Mouse (Mus musculus): ENCODE data around the gene Ccni. TPM values are rescaled to one million over a fixed set of nuclear protein-coding genes. Genes with fewer than 3 reads are reported as not detected.

The Ccni gene
- total RNA-seq, 2 experiments from 2014 or later, result 163 to 184 TPM

DNA sequence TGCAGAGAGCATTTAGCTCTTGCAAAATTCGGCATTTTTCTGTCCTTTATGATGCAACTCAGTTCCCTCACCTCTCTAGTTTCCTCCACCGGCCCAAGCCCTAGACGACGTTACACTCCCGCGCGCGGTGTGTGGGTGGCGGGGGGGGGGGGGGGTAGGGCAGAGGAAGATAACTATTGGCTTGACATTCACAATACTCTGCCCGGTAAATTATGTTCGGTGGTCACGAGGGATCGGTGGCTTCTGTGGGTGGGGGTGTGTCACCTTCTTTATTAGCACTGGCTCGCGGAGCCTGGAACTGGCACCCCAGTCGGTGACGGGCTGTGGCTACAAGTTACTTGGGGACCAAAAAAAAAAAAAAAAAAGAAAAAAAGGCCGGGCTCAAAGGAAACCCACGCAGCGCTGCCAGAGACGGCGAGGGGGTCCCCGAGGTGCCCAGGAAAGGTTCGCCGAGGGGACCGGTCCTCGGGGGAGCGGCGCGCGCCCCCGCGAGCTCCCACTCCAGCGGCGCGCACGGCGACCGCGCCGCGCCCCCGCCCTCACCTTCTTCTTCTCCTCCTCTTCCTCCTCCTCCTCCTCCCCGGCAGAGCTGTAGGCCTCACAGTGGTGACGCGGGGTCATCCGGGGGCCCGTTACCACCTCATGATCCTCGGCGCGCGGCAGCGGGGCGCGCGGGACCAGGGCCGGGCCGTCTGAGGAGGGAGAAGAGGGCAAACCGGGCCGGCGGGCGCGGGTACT lies 755 bp downstream of the Ccni start:
- peak; percentile 56 for ATAC-seq (replicated peaks; ENCODE audit: poor library complexity)

DNA sequence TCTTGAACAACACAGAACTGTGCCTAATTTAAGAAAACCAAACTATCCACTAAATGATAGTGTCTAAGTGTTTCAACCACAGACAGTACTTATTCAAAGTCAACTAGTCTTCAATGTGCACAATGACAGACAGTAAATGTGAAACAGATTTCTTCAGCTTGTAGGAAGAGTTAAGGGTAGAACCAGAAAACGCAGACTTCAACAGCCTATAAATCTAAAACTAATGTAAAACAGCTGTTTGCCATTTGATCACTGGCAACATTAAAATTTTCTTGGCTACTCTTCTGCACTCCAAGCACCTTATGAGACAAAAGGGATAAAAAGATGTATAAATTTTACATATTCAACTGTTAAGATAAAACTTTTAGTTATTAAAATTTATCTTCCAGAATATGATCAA lies 5.1 kb downstream of the Ccni start:
- ATAC-seq (replicated peaks; ENCODE audit: poor library complexity), result no peak

DNA sequence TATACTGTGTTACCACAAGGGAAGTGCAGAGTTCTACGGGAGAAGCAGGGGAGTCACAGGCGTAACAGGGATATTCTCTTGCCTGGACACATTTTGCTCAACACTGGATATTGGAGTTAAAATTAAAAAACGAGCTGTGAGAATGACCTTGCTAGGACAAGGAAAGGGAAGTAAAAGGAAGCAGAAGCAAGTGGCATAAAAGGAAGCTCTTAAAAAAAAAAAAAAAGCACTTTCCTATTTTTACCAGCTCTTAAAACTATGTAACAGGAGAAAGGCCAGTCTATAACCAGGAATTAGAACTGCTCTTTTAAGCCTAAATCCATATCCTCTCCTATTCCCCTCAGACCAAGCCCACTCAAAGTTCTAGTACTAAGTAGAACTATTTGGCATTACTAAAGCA lies 8.1 kb downstream of the Ccni start:
- no peak for ATAC-seq (replicated peaks; ENCODE audit: poor library complexity)

DNA sequence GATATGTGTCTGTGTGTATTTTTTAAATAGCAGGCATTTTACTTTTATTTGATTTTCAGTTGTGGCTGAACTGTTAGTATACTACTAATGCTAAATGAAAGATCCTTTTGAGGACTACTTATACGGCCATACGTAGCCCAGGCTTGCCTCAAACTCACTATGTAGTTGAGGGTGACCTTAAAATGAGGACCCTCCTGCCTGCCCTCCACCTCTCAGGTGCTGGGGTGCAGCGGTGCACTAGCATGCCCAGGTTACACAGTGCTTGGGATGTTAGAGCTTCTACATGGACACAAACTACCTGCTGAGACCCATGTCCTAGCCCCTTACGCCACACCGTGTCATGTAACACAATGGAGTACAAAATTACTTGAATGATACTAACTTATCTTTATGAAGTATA lies 15.9 kb downstream of the Ccni start:
- no peak for ATAC-seq (replicated peaks; ENCODE audit: poor library complexity)

DNA sequence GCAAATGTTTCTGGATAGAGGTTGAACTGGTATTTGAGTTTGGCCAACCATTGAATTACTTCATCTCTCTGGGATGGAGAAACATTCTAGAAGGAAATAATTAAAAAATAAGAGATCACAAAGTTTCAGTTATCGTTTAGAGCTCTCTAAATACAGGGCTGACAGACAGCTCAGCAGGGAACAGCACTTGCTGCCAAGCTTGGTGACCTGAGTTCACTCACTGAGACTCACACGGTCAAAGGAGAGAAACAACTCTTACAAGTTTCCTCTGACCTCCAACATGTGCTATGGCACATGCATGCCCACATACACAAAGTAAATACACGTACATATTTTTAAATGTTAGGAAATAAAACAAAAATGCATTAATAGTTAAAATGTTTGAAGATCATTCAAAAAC lies 16.7 kb downstream of the Ccni start:
- ATAC-seq (replicated peaks; ENCODE audit: poor library complexity), result no peak

DNA sequence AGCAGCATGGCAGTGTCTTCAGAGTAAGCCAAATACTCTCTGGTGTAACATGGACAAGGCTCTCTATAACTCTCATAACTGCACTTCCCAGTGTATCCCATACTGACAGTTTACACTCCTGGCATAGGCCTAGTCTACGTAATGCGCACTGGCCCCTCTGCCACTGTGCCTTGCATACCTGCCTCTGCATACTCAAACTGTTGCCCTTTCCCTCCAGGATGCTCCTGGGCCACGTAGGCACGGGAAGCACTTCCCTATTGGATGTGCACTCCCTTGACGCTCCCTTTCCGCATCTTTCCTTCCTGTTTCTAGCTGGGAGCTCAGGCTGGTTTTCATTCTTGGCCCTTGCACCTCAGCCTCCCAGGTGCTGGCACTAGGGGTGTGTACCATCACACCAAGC lies 21.7 kb downstream of the Ccni start:
- no peak for ATAC-seq (replicated peaks; ENCODE audit: poor library complexity)

DNA sequence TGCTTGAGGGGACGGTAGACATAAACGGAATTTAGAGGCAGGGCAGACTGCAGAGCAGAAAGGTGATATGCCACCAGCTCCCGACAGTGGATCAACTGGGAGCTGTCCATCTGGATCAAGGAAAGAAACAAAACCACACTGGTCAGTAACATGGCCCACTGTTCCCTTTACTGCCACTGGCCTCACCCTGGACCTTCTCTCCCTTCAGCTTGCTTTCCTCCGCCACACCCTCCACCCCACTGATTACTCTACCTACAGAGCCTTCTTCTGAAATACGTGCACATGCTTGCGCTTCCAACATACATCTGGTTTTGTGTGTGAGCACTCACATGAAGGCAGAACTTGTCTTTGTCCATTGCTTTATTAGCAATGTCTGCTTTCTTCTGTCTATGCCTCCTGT lies 23.0 kb downstream of the Ccni start:
- no peak for ATAC-seq (replicated peaks; ENCODE audit: poor library complexity)

DNA sequence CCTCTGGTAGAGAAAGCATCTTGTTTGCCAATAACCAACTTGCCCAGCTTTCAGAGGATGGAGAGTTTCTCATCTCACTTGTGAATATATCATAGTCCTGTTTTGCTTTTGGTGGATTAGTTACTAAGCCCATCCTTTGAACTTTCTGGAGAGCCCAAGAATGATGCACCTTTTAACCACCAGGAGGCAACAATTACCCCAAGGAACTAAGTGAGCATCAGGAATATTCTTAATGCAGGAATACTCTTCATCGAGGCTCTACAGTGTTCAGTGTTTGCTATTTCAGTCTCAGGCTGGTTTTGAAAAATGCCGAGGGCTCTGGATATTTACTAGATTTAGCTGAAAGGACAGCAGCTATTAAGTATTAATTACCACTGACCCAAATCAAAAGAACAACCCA lies 26.0 kb downstream of the Ccni start:
- peak; percentile 55; the same call in 1 of the 2 replicates for ATAC-seq (replicated peaks; ENCODE audit: poor library complexity)

DNA sequence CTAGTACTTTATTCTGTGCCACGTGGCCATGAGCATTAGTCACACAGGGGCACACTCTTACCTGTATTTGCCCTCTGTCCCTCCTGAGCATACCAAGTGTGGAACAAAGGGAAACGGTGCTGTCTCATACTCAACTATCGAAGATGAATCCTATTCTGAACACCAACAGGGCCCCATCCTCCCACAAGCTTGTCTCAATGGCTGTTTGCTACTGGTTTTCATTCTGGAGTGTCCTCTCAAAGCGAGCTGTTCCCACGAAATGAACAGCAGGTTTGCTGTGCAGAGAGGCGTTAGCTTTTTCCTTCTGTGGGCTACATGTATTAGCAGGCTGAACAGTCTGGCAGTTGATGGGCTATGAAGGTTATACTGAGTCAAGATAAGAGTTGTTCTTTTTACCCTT lies 27.7 kb downstream of the Ccni start:
- no peak for ATAC-seq (replicated peaks; ENCODE audit: poor library complexity)

DNA sequence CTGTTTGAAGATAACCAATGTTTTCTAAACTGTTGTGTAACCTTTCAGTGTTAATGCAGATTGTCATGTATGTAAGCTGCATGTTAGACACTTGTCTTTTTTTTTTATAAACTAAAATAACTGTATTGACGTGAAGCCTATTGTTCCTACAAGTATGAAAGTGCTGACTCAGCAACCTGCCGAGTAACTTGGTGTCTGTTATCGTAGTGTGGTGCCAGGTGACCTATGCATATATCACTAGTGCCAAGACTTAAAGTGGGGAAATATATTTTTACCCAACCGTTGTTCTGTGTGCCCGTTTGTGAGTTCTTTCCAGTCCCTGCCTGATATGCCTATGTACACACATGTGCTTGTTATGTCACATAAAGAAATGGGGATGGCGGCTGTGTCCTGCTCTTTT lies 31.6 kb downstream of the Ccni start:
- ATAC-seq (replicated peaks; ENCODE audit: poor library complexity), result no peak

DNA sequence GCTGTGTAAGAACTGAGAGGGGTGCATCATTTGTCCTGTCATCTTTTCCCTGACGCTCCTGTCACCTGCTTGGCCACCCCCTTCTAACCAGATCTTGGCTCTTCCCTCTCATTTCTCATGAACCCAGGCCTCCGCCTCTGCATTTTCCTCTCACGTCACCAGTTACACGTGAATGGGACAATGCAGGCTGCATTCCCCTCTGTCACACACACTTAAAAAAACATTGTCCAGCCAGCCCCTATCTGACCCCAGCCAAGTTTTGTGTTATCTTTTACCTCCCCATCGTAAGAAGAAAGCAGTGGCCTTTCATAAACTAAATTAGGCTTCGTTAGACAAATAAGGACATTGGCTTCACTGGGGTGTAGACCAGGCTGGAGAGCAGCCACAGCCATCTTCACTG lies 33.8 kb downstream of the Ccni start:
- ATAC-seq (replicated peaks; ENCODE audit: poor library complexity), result no peak

DNA sequence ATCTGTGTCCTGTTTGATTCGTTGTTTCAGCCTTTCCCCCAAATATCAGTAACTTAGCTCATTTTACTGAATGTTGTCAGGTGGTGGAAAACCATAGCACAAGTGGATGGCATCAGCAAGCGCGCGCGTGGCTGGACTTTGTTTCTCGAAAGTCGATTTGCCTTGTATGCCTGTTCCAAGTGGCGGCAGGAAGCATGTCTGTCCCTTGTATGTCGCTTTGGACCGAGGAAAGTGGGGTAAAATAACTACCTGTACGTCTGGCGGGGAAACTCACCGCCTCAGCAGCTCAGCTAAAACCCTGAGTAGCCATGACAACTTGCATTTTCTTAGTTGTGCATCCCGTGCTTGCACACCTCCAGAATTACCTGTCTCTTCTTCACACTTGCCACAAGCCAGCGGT lies 34.9 kb downstream of the Ccni start:
- no peak for ATAC-seq (replicated peaks; ENCODE audit: poor library complexity)

DNA sequence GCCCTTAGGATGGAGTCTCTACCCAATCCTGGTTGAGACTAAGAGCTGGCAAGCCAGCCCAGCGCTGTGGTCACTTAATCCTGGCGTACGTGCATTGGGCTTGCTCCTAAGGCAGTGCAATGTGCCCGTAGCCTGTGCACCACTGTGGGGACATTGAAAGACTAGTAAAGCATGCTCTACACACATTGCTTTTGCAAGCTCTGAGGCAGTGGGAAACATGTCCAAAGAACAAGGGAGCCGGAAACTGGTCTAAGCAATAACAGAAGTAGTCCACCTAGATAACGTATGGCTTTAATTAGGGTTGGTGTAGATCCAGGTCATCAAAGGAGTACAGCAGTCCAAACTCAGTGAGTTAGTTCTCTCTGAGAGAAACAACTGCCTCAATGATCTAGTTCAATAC lies 37.6 kb downstream of the Ccni start:
- no peak for ATAC-seq (replicated peaks; ENCODE audit: poor library complexity)

DNA sequence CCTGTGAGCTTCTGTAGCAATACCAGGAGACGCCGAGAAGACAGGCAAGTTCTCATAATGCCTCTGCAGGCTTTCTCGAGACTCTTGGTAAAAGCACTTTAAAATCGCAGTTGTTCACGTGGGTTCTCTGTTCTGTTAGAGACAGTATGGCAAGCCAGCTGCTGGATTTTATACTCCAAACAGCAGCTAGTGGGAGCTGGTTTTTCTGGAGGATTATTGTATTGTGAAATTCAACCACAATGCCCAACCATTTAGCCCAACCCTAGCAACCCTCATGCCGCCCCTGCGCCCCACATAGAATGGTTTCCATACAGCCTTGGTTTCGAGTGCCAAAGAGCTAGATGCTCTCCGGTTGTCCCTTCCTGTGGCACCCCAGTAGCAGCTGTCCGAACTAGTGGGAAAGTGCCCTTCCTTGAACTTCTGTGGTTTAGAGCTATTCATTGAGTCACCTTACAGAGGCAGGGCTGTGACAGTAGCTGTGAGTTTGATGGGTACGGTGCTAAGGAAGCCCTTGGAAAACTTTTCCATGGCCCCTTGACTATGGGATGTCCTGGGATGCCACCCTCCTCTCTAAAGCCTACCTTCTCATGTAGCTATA lies 38.3 kb downstream of the Ccni start:
- peak; percentile 79 for ATAC-seq (replicated peaks; ENCODE audit: poor library complexity)

DNA sequence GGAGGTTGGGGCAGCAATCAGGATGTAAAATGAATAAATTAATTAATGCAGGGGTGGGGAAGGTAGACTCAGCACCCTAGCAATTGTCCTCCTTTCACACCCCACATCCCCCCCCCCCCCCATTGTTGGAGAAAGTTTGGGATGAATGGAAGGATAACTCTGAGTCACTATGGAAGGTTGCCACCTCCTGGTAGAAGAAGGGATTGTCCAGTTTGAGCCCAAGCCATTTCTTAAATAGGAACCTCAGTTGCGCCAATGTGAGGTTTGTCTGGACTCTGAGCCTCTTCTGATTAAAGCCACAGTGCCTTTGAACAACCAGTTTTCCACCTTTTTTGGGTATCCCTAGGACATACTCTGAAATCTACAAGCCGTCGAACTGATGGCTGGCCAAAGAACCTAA lies 42.8 kb downstream of the Ccni start:
- peak; percentile 60; the same call in 1 of the 2 replicates for ATAC-seq (replicated peaks; ENCODE audit: poor library complexity)

DNA sequence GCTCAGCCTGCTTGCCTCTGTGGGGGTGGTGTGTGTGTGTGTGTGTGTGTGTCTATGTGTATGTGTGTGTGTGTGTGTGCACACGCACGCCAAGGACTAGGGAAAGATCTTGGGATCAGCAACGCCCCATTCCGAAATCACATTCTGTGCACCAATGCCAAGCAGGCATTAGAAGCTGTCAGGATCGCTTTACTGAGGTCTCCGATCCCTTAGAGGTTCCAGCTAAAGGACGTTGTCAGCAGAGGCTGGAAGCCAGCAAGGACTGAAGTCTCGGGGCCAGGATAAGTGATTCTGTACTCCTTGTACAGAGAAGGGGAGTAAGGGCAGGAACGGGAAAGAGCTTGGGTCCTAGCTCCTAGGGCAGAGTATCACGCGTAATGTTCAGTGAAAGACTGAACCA lies 51.9 kb downstream of the Ccni start:
- ATAC-seq (replicated peaks; ENCODE audit: poor library complexity), result no peak

DNA sequence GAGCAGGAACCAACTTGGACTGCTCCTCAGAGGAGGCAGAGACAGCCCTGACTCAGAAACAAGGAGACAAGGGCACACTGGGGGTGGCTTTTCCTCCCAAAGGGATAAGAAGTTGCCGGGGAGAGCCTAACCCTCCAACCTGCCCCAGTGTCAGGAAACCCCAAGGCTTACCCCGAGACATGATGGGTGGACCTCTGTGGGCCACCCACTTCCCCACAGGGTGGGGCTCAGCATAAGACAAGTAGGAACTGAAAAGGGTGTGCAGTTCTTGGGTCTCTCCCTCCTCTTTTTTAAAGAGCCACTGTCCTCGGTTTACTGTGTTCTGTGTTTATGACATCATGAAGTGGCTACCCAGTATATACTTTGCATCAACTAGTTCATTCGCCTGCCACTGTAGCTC lies 53.8 kb downstream of the Ccni start:
- ATAC-seq (replicated peaks; ENCODE audit: poor library complexity), result peak; percentile 83

DNA sequence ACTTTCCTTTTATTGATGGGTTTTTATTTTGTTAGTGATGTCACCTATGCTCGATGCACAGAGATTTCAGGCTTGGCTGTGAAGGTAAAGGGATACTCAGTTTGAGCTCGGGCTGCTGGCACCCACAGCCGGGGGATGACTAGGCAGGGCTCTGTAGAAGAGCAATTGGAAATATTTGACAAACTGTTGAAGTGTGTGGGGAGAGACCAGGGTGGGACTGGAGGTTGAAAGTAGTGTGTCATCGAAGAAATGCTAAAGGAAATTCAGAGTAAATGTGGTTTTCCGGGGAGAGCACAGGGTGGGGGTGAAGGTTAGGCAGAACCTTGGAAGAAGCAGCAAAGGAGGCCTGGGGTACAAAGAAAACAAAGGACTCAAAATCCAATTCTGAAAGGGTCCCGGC lies 54.3 kb downstream of the Ccni start:
- peak; percentile 32 for ATAC-seq (replicated peaks; ENCODE audit: poor library complexity)

DNA sequence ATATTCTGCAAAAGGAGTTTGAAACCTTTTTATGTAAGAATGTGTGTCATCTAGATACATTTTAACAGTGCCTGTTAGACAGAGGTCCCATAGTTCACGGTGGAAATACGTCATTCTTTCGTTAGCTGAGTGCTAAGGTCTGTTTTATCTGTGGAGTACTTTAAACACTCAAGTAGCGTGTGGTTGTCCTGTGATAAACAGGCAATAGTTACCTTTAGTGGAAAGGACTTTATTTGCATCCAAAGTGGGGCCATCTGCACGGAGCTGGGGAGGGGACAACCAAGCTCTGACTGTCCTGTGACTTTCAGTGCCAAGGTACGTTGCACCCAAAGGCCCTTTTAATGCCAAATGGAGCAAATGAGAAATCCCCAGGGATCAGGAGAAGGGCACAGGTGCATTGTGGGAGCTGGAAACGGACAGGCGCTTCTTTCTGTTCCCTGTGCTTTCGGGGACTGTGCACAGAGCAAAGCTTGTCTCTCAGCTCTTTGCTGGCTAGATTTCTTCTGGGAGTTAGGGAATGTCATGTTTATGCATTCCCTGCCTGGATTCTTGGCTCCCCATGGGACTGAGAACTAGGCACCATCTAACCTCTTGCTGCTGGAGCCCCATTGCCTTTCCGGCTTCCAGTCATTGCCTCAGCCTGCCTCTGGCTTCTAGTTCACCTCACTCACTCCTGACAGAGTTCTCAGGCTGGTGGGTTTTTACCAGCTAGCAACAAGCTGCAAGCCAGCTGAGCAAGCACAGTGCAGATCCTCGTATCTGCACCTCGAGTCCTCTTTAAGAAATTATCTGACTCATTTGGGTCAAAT lies 56.1 kb downstream of the Ccni start:
- peak; percentile 26 for ATAC-seq (replicated peaks; ENCODE audit: poor library complexity)

DNA sequence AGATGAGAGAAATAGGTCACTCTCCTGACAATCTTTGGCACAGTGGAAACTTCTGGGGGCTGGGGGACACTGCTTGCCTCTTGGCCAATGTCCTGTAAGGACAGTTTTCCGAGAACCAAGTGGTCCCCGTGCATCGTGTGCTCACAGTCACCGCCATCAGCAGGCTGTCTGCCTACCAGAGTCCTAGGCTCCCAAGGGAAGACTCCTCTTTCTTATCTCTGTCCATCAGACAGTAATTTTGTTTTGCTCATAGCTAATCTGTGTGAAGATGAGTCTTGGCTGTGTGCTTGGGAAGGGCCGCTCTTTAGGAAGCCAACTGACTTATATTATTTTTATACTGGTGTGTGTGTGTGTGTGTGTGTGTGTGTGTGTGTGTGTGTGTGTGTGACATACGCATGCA lies 60.8 kb downstream of the Ccni start:
- ATAC-seq (replicated peaks; ENCODE audit: poor library complexity), result peak; percentile 43; the same call in 1 of the 2 replicates

DNA sequence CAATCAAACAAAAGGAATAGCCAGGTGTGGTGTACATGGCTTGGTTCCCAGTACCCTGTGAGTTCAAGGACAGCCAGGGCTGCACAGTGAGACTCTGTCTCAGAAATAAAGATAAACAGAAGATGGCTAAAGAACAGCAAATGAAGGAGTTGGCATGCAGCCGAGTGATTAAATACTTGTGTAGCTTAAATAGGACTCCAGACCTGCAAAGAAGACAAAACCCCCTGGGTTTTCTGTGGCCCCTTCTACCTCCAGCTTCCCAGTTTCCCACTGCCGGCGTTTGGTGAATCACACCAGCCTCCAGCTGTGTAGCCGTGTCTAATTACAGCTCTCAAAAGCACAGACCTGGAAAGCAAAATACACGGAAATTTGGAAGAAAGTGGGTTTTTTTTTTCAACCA lies 61.4 kb downstream of the Ccni start:
- ATAC-seq (replicated peaks; ENCODE audit: poor library complexity), result no peak
